Mouse (Mus musculus): ENCODE measurements around the gene Dnlz. TPM values are rescaled to one million over a fixed set of nuclear protein-coding genes. Genes with fewer than 3 reads are reported as not detected.

Gene Dnlz
- polyA plus RNA-seq, 2 experiments = 7.0 to 7.6 TPM

DNA sequence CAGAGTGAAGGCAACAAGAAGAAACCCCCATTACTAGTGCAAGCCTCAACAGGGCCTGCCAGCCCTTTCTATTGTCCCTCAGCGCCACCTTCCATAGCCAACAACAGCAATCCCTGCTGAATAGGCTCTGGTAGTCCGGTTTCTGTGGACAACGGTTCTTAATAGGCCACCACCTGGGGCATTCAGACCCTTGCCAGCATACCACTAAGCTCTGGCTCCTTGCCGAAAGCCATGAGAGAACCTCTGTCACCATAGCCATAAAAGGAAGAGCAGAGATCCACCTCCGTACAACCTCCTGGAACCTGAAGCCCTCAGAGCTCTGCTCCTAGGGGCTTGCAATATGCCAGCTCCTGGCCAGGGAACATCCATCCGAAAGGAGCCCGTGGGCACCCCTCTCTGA lies 52.6 kb downstream of the Dnlz start:
- TF ChIP-seq CTCF (IDR thresholded peaks at IDR 0.05; ENCODE audit: low read depth) (no peak), EP300 (IDR thresholded peaks at IDR 0.05; ENCODE audit: low read depth) (no peak)
- DNase-seq (ENCODE audit: low read depth in 3 of 3, low spot score in 3 of 3) (no peak), ATAC-seq (ENCODE audit: insufficient read depth) (no peak)
- peaks cover 0 to 3% of the 10 kb centered on the region in 2 experiments; a peak in 1 of 4 replicates for H3K4me1 ChIP-seq (replicated peaks; ENCODE audit: control insufficient read depth in 2 of 2, insufficient read depth in 2 of 2, low read length in 1 of 2)
- no peaks in the 10 kb centered on the region for H3K9me3 ChIP-seq (ENCODE audit: control insufficient read depth, low read length)
- no peaks in the 10 kb centered on the region for H3K27me3 ChIP-seq (ENCODE audit: control insufficient read depth, insufficient read depth, low read length)
- no peak overlapping the region for H3K27ac ChIP-seq
- 62% methylated on average over 7 of the region's 7 CpGs for WGBS (ENCODE audit: insufficient replicate concordance)
- no peaks in the 10 kb centered on the region for H3K36me3 ChIP-seq (replicated peaks; ENCODE audit: control insufficient read depth, insufficient read depth, low read depth)
- no peak overlapping the region for H3K4me3 ChIP-seq (ENCODE audit: insufficient read depth in 1 of 2, low read depth in 2 of 2, low read length in 2 of 2)
- H3K9ac ChIP-seq (replicated peaks) = no peak overlapping the region
- H3K4me2 ChIP-seq (ENCODE audit: low read depth) = no peak overlapping the region

- Histone ChIP-seq H3K27me3 (ENCODE audit: control insufficient read depth, insufficient read depth, low read length) (no peaks in the 10 kb centered on the region), H3K27ac (no peak overlapping the region), H3K9ac (replicated peaks) (no peak overlapping the region), H3K4me1 (replicated peaks; ENCODE audit: control insufficient read depth in 2 of 2, insufficient read depth in 2 of 2, low read length in 1 of 2) (peaks cover 0 to 3% of the 10 kb centered on the region in 2 experiments; a peak in 1 of 4 replicates), H3K9me3 (ENCODE audit: control insufficient read depth, low read length) (no peaks in the 10 kb centered on the region), H3K4me2 (ENCODE audit: low read depth) (no peak overlapping the region), H3K36me3 (replicated peaks; ENCODE audit: control insufficient read depth, insufficient read depth, low read depth) (no peaks in the 10 kb centered on the region), H3K4me3 (ENCODE audit: insufficient read depth in 1 of 2, low read depth in 2 of 2, low read length in 2 of 2) (no peak overlapping the region)
- no peak for ATAC-seq (ENCODE audit: insufficient read depth)
- no peak for TF ChIP-seq EP300 (IDR thresholded peaks at IDR 0.05; ENCODE audit: low read depth)
- TF ChIP-seq CTCF (IDR thresholded peaks at IDR 0.05; ENCODE audit: low read depth) = no peak
- 31% methylated on average over 4 of the region's 4 CpGs for WGBS (ENCODE audit: insufficient replicate concordance)
- no peak for DNase-seq (ENCODE audit: low read depth in 3 of 3, low spot score in 3 of 3)
Observed at GRCm38 (mm10) chr2:26298856-26299230, 53.1 kb downstream of the Dnlz start.

DNA sequence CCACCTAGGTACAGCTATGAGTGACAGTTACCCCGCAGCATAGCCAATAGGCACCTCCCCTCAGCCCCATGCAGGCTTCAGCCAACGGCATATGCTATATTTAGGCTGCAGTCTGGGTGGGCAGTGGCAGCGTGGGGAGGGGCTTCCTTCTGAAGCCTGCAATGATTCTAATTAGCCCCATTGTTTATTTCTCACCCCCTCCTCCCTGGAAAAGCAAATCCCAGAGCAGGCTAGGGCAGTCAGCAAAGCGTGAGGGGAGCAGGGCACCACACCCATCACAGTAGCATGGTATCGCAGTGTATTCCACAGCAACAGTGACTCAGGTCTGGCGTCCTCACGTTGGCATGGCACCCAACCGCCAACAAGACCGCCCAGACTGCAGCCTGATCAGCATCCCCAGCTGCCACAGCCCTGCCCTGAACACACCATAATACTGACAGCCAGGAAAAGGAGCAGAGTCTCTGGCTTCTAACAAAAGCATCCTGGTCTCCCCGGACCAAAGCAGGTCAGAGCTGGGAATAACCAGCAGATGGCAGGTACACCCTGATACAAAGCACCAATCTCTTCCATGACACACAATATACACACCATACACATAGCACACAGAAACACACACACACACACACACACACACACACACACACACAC lies 53.6 kb downstream of the Dnlz start:
- TF ChIP-seq EP300 (IDR thresholded peaks at IDR 0.05; ENCODE audit: low read depth) (no peak), CTCF (IDR thresholded peaks at IDR 0.05; ENCODE audit: low read depth) (no peak)
- Histone ChIP-seq H3K4me1 (replicated peaks; ENCODE audit: control insufficient read depth in 2 of 2, insufficient read depth in 2 of 2, low read length in 1 of 2) (peaks cover 0 to 3% of the 10 kb centered on the region in 2 experiments; a peak in 1 of 4 replicates), H3K4me3 (ENCODE audit: insufficient read depth in 1 of 2, low read depth in 2 of 2, low read length in 2 of 2) (no peak overlapping the region), H3K4me2 (ENCODE audit: low read depth) (no peak overlapping the region), H3K27ac (no peak overlapping the region), H3K36me3 (replicated peaks; ENCODE audit: control insufficient read depth, insufficient read depth, low read depth) (no peaks in the 10 kb centered on the region), H3K27me3 (ENCODE audit: control insufficient read depth, insufficient read depth, low read length) (no peaks in the 10 kb centered on the region), H3K9me3 (ENCODE audit: control insufficient read depth, low read length) (no peaks in the 10 kb centered on the region), H3K9ac (replicated peaks) (no peak overlapping the region)
- peak; percentile 51; the same call in 1 of the 2 replicates for ATAC-seq (ENCODE audit: insufficient read depth)
- peak in 1 of 3 experiments; percentile 23 for DNase-seq (ENCODE audit: low read depth in 3 of 3, low spot score in 3 of 3)
- 5% methylated on average over 10 of the region's 10 CpGs for WGBS (ENCODE audit: insufficient replicate concordance)

Other genes with a start within 250 kb of the Dnlz start
- gene Nacc2, start 228.9 kb downstream of the Dnlz start, polyA plus RNA-seq (2012; rRNA removed) = 1.4 TPM in 2 replicates
- 2.4 and 3.1 TPM in 2 replicates for gene Nacc2, start 228.9 kb downstream of the Dnlz start, polyA plus RNA-seq (2014; fragmentation: Nextera tagmentation; extraction: Ambion mirVana)
- gene Lhx3, start 143.8 kb downstream of the Dnlz start, polyA plus RNA-seq (2012; rRNA removed) = 0.02 TPM in 1 of 2 replicates, not detected in the other
- not detected in 2 replicates for gene Lhx3, start 143.8 kb downstream of the Dnlz start, polyA plus RNA-seq (2014; fragmentation: Nextera tagmentation; extraction: Ambion mirVana)
- 4.5 and 4.7 TPM in 2 replicates for gene Qsox2, start 114.6 kb downstream of the Dnlz start, polyA plus RNA-seq (2012; rRNA removed)
- gene Qsox2, start 114.6 kb downstream of the Dnlz start, polyA plus RNA-seq (2014; fragmentation: Nextera tagmentation; extraction: Ambion mirVana) = 3.8 and 4.3 TPM in 2 replicates
- gene Ccdc187, start 57.6 kb downstream of the Dnlz start, polyA plus RNA-seq (2012; rRNA removed) = 0.05 and 0.06 TPM in 2 replicates
- gene Ccdc187, start 57.6 kb downstream of the Dnlz start, polyA plus RNA-seq (2014; fragmentation: Nextera tagmentation; extraction: Ambion mirVana) = 0.06 TPM in 1 of 2 replicates, not detected in the other
- gene Gpsm1, start 36.6 kb downstream of the Dnlz start, polyA plus RNA-seq (2012; rRNA removed) = 2.3 and 2.4 TPM in 2 replicates
- gene Gpsm1, start 36.6 kb downstream of the Dnlz start, polyA plus RNA-seq (2014; fragmentation: Nextera tagmentation; extraction: Ambion mirVana) = 1.1 and 1.6 TPM in 2 replicates
- gene Card9, start 8.8 kb upstream of the Dnlz start, polyA plus RNA-seq (2012; rRNA removed) = 6.4 and 6.8 TPM in 2 replicates
- gene Card9, start 8.8 kb upstream of the Dnlz start, polyA plus RNA-seq (2014; fragmentation: Nextera tagmentation; extraction: Ambion mirVana) = 1.1 and 2.3 TPM in 2 replicates
- 10.7 and 11.0 TPM in 2 replicates for gene Snapc4, start 28.5 kb upstream of the Dnlz start, polyA plus RNA-seq (2012; rRNA removed)
- 6.3 and 6.6 TPM in 2 replicates for gene Snapc4, start 28.5 kb upstream of the Dnlz start, polyA plus RNA-seq (2014; fragmentation: Nextera tagmentation; extraction: Ambion mirVana)
- 26.3 and 35.3 TPM in 2 replicates for gene Entr1, start 37.2 kb upstream of the Dnlz start, polyA plus RNA-seq (2012; rRNA removed)
- gene Entr1, start 37.2 kb upstream of the Dnlz start, polyA plus RNA-seq (2014; fragmentation: Nextera tagmentation; extraction: Ambion mirVana) = 36.0 and 41.6 TPM in 2 replicates
- gene Pmpca, start 37.2 kb upstream of the Dnlz start, polyA plus RNA-seq (2012; rRNA removed) = 32.5 and 41.8 TPM in 2 replicates
- 45.5 and 50.1 TPM in 2 replicates for gene Pmpca, start 37.2 kb upstream of the Dnlz start, polyA plus RNA-seq (2014; fragmentation: Nextera tagmentation; extraction: Ambion mirVana)
- 6.9 and 9.1 TPM in 2 replicates for gene Inpp5e, start 57.1 kb upstream of the Dnlz start, polyA plus RNA-seq (2012; rRNA removed)
- 4.1 and 5.4 TPM in 2 replicates for gene Inpp5e, start 57.1 kb upstream of the Dnlz start, polyA plus RNA-seq (2014; fragmentation: Nextera tagmentation; extraction: Ambion mirVana)
- gene Sec16a, start 93.1 kb upstream of the Dnlz start, polyA plus RNA-seq (2012; rRNA removed) = 9.4 and 10.5 TPM in 2 replicates
- gene Sec16a, start 93.1 kb upstream of the Dnlz start, polyA plus RNA-seq (2014; fragmentation: Nextera tagmentation; extraction: Ambion mirVana) = 9.3 and 10.7 TPM in 2 replicates
- 1.7 and 1.8 TPM in 2 replicates for gene Notch1, start 164.6 kb upstream of the Dnlz start, polyA plus RNA-seq (2012; rRNA removed)
- 2.1 and 2.3 TPM in 2 replicates for gene Notch1, start 164.6 kb upstream of the Dnlz start, polyA plus RNA-seq (2014; fragmentation: Nextera tagmentation; extraction: Ambion mirVana)
- gene Egfl7, start 227.9 kb upstream of the Dnlz start, polyA plus RNA-seq (2012; rRNA removed) = 61.7 and 68.0 TPM in 2 replicates
- 46.8 and 47.6 TPM in 2 replicates for gene Egfl7, start 227.9 kb upstream of the Dnlz start, polyA plus RNA-seq (2014; fragmentation: Nextera tagmentation; extraction: Ambion mirVana)
- gene Gm20532, start 234.5 kb upstream of the Dnlz start, polyA plus RNA-seq (2012; rRNA removed) = not detected in 2 replicates
- not detected in 2 replicates for gene Gm20532, start 234.5 kb upstream of the Dnlz start, polyA plus RNA-seq (2014; fragmentation: Nextera tagmentation; extraction: Ambion mirVana)

Measured in liver, embryonic 14.5 days (tissue).